In the genomic region with DNA sequence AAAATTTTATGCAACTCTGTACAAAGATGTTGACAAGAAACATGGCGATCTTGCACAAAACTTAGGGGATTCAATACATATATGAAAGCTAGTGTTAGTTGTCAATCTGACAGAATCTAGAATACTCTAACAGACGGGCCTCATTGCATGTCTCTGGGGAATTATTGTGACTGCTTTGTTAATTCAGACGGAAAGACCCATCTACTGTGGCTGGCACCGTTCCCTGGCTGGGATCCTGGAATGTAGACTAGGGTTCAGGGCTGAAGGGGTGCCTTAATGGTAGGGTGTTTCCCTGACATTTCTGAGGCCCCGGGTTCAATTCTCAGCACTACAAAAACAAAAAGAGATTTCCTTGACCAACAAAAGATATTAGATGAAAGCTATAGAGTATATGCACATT, we compare ENCODE assay signal across 21 mouse cellular contexts.
DNase-seq lines count a peak whose midpoint lies in the region; ATAC-seq and TF ChIP-seq lines count a peak whose summit lies in the region.
"Had no signal": no experiment of that assay in that cellular context is flagged by ENCODE, and none has a peak within 500 bp of the region (broad histone marks: within the 10 kb centered on the region; RNA-seq: fewer than 3 reads in every experiment).

No protein-coding gene starts in this region.

- peak; percentile 32; the same call in 1 of the 2 replicates for ATAC-seq in hindbrain, postnatal 0 days
- ATAC-seq: liver, postnatal 0 days; Patski had no signal

- intact Hi-C loops in heart, postnatal 14 days (cut with DNase I): loop anchor here (5.0 kb wide), 1 partner anchor 70 kb away; no protein-coding TSS in a partner anchor

- H3K27ac ChIP-seq in hindbrain, postnatal 0 days: no peak overlapping the region
- H3K27ac ChIP-seq in hindbrain, embryonic 10.5 days: no peak overlapping the region
- H3K27ac ChIP-seq in cerebellum, adult 2 months (ENCODE audit: insufficient read depth, low read length): no peak overlapping the region
- H3K27ac ChIP-seq: embryonic facial prominence, embryonic 12.5 days; layer of hippocampus, adult 2 months; limb, embryonic 10.5 days; stomach, embryonic 15.5 days had no signal

- no peaks in the 10 kb centered on the region for H3K36me3 ChIP-seq in hindbrain, postnatal 0 days (ENCODE audit: insufficient read depth, low read length)
- H3K36me3 ChIP-seq in hindbrain, embryonic 10.5 days: no peaks in the 10 kb centered on the region
- H3K36me3 ChIP-seq: embryonic facial prominence, embryonic 12.5 days; limb, embryonic 10.5 days; stomach, embryonic 15.5 days had no signal

- H3K4me3 ChIP-seq in hindbrain, postnatal 0 days (ENCODE audit: low read length): no peak overlapping the region
- no peak overlapping the region for H3K4me3 ChIP-seq in hindbrain, embryonic 10.5 days
- H3K4me3 ChIP-seq in cerebellum, adult 2 months (replicated peaks; ENCODE audit: insufficient read depth, low read depth, low read length): no peak overlapping the region
- H3K4me3 ChIP-seq: embryonic facial prominence, embryonic 12.5 days; erythroblast, embryonic 14.5 days; layer of hippocampus, adult 2 months; limb, embryonic 10.5 days; megakaryocyte, embryonic 14.5 days; stomach, embryonic 15.5 days had no signal

- TF ChIP-seq POLR2A in cerebellum, adult 2 months (IDR thresholded peaks at IDR 0.05; ENCODE audit: borderline replicate concordance, insufficient read depth, low read length): no peak

- no peaks in the 10 kb centered on the region for H3K4me1 ChIP-seq in hindbrain, postnatal 0 days (ENCODE audit: insufficient read depth, low read length)
- no peaks in the 10 kb centered on the region for H3K4me1 ChIP-seq in hindbrain, embryonic 10.5 days (replicated peaks)
- H3K4me1 ChIP-seq in cerebellum, adult 2 months (ENCODE audit: control insufficient read depth, insufficient read depth, low read length): 0 out of 2 replicates have a peak, but pooled peaks cover 2% of the 10 kb centered on the region
- H3K4me1 ChIP-seq: embryonic facial prominence, embryonic 12.5 days; limb, embryonic 10.5 days; megakaryocyte, embryonic 14.5 days; stomach, embryonic 15.5 days had no signal

- DNase-seq in hindbrain, postnatal 0 days (ENCODE audit: low spot score): peak; percentile 39
- DNase-seq in hindbrain, embryonic 10.5 days (ENCODE audit: low spot score): no peak
- DNase-seq in retina, embryonic 14.5 days (ENCODE audit: low spot score): peak; percentile 7
- DNase-seq in retina, postnatal 1 day: no peak
- peak; percentile 28 to 33 for DNase-seq in cerebellum, adult 2 months
- DNase-seq in cerebellum, postnatal 14 days: peak; percentile 56 to 77
- DNase-seq in embryo, embryonic 11 days: no peak
- DNase-seq in heart, postnatal 14 days: no peak
- DNase-seq: adrenal gland, postnatal 25 days; heart, postnatal 4 days; kidney, adult 18-20 months; kidney, postnatal 14 days; liver, postnatal 0 days; thymus, adult 18-20 months had no signal

- no peak overlapping the region for H3K9ac ChIP-seq in hindbrain, postnatal 0 days (replicated peaks; ENCODE audit: low read length)
- H3K9ac ChIP-seq: embryonic facial prominence, embryonic 12.5 days; liver, postnatal 0 days; stomach, embryonic 15.5 days had no signal

- no peak overlapping the region for H3K4me2 ChIP-seq in hindbrain, postnatal 0 days (ENCODE audit: low read depth, low read length)
- H3K4me2 ChIP-seq: embryonic facial prominence, embryonic 12.5 days; stomach, embryonic 15.5 days had no signal

- no peak for TF ChIP-seq CTCF in hindbrain, postnatal 0 days (IDR thresholded peaks at IDR 0.05; ENCODE audit: low read depth)
- TF ChIP-seq CTCF in cerebellum, adult 2 months (IDR thresholded peaks at IDR 0.05; ENCODE audit: borderline replicate concordance, insufficient read depth, low read depth, low read length): no peak

- 38% methylated on average over 5 of the region's 5 CpGs for WGBS in hindbrain, postnatal 0 days
- 69% methylated on average over 5 of the region's 5 CpGs for WGBS in hindbrain, embryonic 10.5 days
- 23% methylated on average over 5 of the region's 5 CpGs for WGBS in cerebellum, adult 2 months

- no peaks in the 10 kb centered on the region for H3K27me3 ChIP-seq in hindbrain, postnatal 0 days (ENCODE audit: insufficient read depth, low read length)
- no peaks in the 10 kb centered on the region for H3K27me3 ChIP-seq in hindbrain, embryonic 10.5 days (ENCODE audit: insufficient read depth, poor library complexity, severe bottlenecking)
- no peaks in the 10 kb centered on the region for H3K27me3 ChIP-seq in cerebellum, adult 2 months (ENCODE audit: control insufficient read depth, insufficient read depth, low read length)
- H3K27me3 ChIP-seq: embryonic facial prominence, embryonic 12.5 days; megakaryocyte, embryonic 14.5 days; stomach, embryonic 15.5 days had no signal

- H3K9me3 ChIP-seq in hindbrain, postnatal 0 days (ENCODE audit: low read length): no peaks in the 10 kb centered on the region
- no peaks in the 10 kb centered on the region for H3K9me3 ChIP-seq in hindbrain, embryonic 10.5 days
- H3K9me3 ChIP-seq: embryonic facial prominence, embryonic 12.5 days; limb, embryonic 10.5 days; megakaryocyte, embryonic 14.5 days; stomach, embryonic 15.5 days had no signal

Comparison
In these comparisons a context has a peak if more than half of its experiments do, and no peak if none do; other contexts are left out.
1. DNase-seq: peak in hindbrain, postnatal 0 days (single experiment), retina, embryonic 14.5 days (single experiment), cerebellum, adult 2 months (2 of 2) and cerebellum, postnatal 14 days (2 of 2); none in hindbrain, embryonic 10.5 days (single experiment), retina, postnatal 1 day (single experiment), embryo, embryonic 11 days (single experiment) and heart, postnatal 14 days (0 of 2).